Mouse (Mus musculus) thymus, adult 2 months (tissue): ENCODE results near the gene 4921507P07Rik. TPM values are rescaled to one million over a fixed set of nuclear protein-coding genes. Genes with fewer than 3 reads are reported as not detected.
A peak's percentile ranks its signal among the peaks of the same experiment; 100 is the strongest.

Experiments
- DNase-seq: peaks from one replicate; pipeline ENCODE4 v3.0.0; 2021
- H3K27ac ChIP-seq: fragments of 200-500 bp; 2 replicates; pipeline ENCODE4 v1.5.1; 2012; ENCODE audit warnings: low read length, control low read depth; ENCODE audit not compliant: control insufficient read depth, insufficient read depth
- H3K27me3 ChIP-seq: fragments of 200-500 bp; 2 replicates; pipeline ENCODE4 v1.6.1; 2012; ENCODE audit warnings: mild to moderate bottlenecking, low read length, moderate library complexity, mixed read lengths; ENCODE audit not compliant: control insufficient read depth, insufficient read depth
- H3K36me3 ChIP-seq: fragments of 200-500 bp; 2 replicates; pipeline ENCODE4 v1.6.1; 2012; ENCODE audit warnings: mild to moderate bottlenecking, low read length, moderate library complexity; ENCODE audit not compliant: control insufficient read depth, insufficient read depth
- H3K4me1 ChIP-seq: fragments of 200-500 bp; replicated peaks from 2 replicates; pipeline ENCODE4 v1.6.1; 2012; ENCODE audit warnings: low read length; ENCODE audit not compliant: control insufficient read depth, insufficient read depth
- H3K4me3 ChIP-seq: fragments of 200-500 bp; 2 replicates; pipeline ENCODE4 v1.5.1; 2012; ENCODE audit warnings: mild to moderate bottlenecking, low read length, control low read depth, moderate library complexity; ENCODE audit not compliant: control insufficient read depth, insufficient read depth
- CTCF ChIP-seq: fragments of 200-500 bp; IDR thresholded peaks from 2 replicates; pipeline ENCODE4 v1.5.1; 2012; ENCODE audit warnings: mild to moderate bottlenecking, control low read depth, low read length, moderate library complexity, borderline replicate concordance; ENCODE audit not compliant: control insufficient read depth, poor library complexity, insufficient read depth; ENCODE audit errors: extremely low read depth
- POLR2A ChIP-seq: fragments of 200-500 bp; IDR thresholded peaks from 2 replicates; pipeline ENCODE4 v1.6.1; 2012; ENCODE audit warnings: mild to moderate bottlenecking, low read length, control low read depth, moderate library complexity; ENCODE audit not compliant: control insufficient read depth, poor library complexity, insufficient read depth; ENCODE audit errors: extremely low read depth
- WGBS: fragments of 180-500 bp; shearing (Covaris S2); methylation state at CpG from one replicate; pipeline ENCODE4 v1.1.7; 2018; 5-methylcytosine and 5-hydroxymethylcytosine counted together
- polyA plus RNA-seq: library from polyadenylated mRNA; depleted of rRNA; stranded (reverse); fragments of >200 nt; gene quantifications from 2 replicates; pipeline ENCODE4 v1.2.3, GENCODE M21; 2012

The 4921507P07Rik gene
- polyA plus RNA-seq, 1 experiment, result 0.20 TPM

DNA sequence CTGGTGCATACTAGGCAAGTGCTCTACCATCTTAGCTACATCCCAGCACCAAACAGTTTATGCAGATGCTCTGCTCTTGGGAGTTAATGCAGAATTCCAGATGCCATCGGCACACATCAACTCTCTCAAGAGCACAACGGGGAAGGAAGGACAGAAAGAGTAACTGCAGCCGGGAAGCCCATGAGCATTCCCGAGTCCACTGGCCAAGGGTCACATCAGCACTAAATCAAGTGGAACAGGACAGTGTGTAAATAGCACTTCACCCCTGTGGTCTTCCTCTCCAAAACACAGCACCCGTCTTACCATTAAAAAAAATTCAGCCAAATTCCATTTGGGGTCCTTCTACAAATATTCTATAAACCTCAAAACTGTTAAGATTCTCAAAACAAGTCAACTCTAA is 10.1 kb downstream of the 4921507P07Rik start:
- 92% methylated on average over 5 of the region's 5 CpGs for WGBS
- H3K4me3 ChIP-seq, result no peak overlapping the region
- no peak for TF ChIP-seq CTCF
- no peak for TF ChIP-seq POLR2A
- DNase-seq, result no peak
- H3K27ac ChIP-seq, result no peak overlapping the region
- no peaks in the 10 kb centered on the region for H3K27me3 ChIP-seq
- no peaks in the 10 kb centered on the region for H3K36me3 ChIP-seq
- H3K4me1 ChIP-seq, result no peaks in the 10 kb centered on the region

DNA sequence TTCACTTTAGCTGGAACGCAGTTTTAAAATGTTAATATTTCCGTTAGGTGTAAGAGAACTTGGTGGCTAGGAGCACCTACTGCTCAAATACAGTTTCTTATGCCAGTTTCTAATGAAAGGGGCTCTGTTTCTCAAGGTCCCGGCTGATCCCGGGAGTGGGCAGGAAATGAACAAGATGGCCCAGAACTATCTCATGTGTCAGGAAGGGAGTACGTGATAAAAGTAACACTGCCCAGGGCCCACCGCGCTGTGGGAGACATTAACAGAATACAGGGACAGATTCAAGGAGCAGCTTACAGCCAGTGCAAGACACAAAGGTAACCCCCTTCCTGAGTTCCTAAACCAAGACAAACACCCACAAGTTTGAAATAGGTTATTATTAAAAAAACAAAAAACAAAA is 10.7 kb downstream of the 4921507P07Rik start:
- Histone ChIP-seq H3K36me3 (no peaks in the 10 kb centered on the region), H3K4me3 (no peak overlapping the region), H3K27ac (no peak overlapping the region), H3K27me3 (no peaks in the 10 kb centered on the region), H3K4me1 (no peaks in the 10 kb centered on the region)
- 93% methylated on average over 7 of the region's 7 CpGs for WGBS
- DNase-seq, result no peak
- TF ChIP-seq CTCF, result no peak
- TF ChIP-seq POLR2A, result no peak

DNA sequence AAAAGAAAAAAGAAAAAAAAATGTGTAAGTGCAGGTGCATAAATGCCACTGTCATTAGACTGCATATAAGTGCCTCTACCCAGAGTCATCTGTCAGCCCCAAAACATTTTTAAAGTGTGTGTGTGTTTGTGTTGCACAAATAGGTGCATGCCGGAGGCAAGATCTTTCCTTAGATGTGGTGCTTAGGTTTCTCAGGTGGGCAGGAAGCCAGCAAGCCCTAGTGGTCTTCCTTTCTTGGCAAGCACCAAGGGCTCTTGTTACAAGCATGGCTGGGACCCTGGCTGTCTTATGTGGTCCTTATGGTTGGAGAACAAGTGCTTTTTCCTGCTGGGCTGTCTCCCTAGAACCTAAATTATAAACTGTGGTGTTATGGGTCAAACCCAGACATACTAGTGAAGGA is 24.8 kb downstream of the 4921507P07Rik start:
- WGBS, result 7% methylated on average over 1 of the region's 1 CpGs
- Histone ChIP-seq H3K27ac (no peak overlapping the region), H3K4me1 (peaks cover 6% of the 10 kb centered on the region; the same call in 1 of the 2 replicates), H3K27me3 (no peaks in the 10 kb centered on the region), H3K36me3 (no peaks in the 10 kb centered on the region), H3K4me3 (no peak overlapping the region)
- no peak for TF ChIP-seq CTCF
- DNase-seq, result no peak

DNA sequence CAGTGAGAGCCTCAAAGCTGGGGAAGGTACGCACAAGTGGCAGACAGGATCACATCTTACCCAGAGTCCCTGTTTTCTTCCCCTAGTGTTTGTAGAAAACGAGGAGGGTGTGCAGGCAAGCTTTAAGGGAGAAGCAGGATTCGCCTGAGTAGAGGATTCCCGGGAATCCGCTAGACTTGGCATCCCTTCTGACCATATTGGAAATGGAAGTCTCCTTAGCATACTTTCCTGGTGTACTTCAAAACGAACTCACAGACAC is 29.5 kb downstream of the 4921507P07Rik start:
- peaks cover 6% of the 10 kb centered on the region; the same call in 1 of the 2 replicates for H3K4me1 ChIP-seq
- no peaks in the 10 kb centered on the region for H3K36me3 ChIP-seq
- no peak overlapping the region for H3K27ac ChIP-seq
- 12% methylated on average over 6 of the region's 6 CpGs for WGBS
- H3K27me3 ChIP-seq, result no peaks in the 10 kb centered on the region
- TF ChIP-seq CTCF (no peak), POLR2A (no peak)
- H3K4me3 ChIP-seq, result peak overlapping the region; percentile 67
- no peak for DNase-seq

DNA sequence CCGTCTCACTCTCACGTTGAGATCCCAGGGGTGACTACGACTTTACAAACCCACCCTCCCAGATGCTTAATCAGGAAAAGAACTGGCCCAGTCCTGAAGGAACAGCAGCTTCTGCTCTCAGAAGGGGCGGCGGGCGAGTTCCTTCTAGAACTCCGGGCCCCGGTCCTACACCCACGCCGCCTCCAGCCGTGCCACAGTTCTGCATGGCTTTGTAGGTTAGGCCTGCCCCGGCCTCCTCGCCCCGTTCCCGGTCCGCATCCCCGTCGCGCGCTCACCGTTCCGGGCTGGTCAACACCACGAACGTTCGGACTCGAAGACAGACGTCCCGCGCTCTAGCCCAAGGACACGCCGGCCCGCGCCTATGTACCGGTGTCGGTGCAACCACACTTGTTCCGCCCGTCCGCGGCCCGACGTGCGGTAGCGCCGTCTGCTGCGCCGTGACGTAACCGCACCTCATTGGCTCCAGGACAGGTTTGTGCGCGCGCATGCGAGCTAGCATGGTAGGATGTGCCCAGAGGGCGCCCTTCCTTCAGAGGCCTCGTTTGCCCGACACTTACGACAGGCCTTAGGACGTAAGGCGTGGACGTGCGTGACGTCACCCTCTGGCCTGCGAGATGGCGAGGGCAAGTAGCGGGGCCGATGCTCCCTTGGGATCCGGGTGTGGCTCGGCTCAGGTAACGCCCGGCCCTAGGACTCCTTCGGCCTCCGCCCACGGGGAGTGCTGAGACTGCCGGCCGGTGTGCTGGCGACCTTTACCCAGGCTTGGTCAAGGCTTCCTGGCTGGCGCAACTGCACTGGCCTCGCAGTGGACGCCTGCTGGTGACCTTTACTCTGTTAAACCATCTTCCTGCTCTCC is 30.1 kb downstream of the 4921507P07Rik start, which contains the start of gene Cycs:
Cycs (minus strand) TSS at position 398 of the 856 bp plus-strand sequence.
- no peaks in the 10 kb centered on the region for H3K27me3 ChIP-seq
- H3K36me3 ChIP-seq, result no peaks in the 10 kb centered on the region
- WGBS, result under 1% methylated on average over 78 of the region's 78 CpGs
- peak; percentile 30; the same call in 1 of the 2 replicates for TF ChIP-seq CTCF
- peak; percentile 86 for TF ChIP-seq POLR2A
- H3K4me3 ChIP-seq, result peak within 1 kb of the TSS; percentile 67
- peak within 1 kb of the TSS; percentile 26; the same call in 1 of the 2 replicates for H3K27ac ChIP-seq
- H3K4me1 ChIP-seq, result peaks cover 4% of the 10 kb centered on the region; the same call in 1 of the 2 replicates
- peak; percentile 98 for DNase-seq

DNA sequence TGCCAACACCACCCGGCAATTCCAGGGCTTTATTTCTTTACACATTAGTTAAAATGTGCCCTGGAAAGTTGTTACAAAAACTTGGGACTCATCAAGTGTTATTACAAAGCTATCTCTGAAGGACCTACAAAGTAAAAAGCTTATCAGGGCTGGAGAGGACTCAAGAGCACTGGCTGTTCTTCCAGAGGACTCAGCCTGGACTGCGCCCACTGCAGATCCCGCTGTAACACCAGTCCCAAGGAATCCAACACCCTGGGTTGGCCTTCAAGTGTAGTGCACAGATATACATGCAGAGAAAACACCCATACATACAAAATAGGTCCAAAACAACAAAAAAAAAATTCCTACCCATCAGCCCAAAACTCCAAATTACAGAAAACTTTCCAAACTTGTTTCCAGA is 32.8 kb downstream of the 4921507P07Rik start:
- no peaks in the 10 kb centered on the region for H3K36me3 ChIP-seq
- 99% methylated on average over 3 of the region's 3 CpGs for WGBS
- TF ChIP-seq POLR2A (no peak), CTCF (no peak)

DNA sequence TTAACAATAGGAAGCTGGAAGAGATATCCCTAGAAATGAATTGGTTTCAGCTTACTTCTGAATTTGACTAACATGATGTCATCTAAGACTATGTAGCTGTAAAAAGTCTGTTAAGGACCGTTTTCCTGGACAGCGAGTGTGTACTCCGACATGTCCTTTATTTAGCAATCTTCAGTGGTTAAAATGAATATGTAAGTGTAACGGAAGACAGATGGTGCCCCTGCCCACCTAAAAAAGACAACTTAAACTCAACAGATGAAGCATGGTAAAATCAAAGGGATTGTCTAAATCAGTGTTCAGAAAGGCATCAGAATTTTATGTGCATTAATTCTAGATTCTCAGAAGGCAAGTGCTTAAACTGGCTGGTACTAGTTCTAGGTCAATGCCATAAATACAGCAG is 34.0 kb downstream of the 4921507P07Rik start:
- Histone ChIP-seq H3K4me3 (no peak overlapping the region), H3K4me1 (peaks cover 4% of the 10 kb centered on the region; the same call in 1 of the 2 replicates), H3K27me3 (no peaks in the 10 kb centered on the region), H3K36me3 (no peaks in the 10 kb centered on the region), H3K27ac (no peak overlapping the region)
- no peak for TF ChIP-seq CTCF
- no peak for TF ChIP-seq POLR2A
- 96% methylated on average over 4 of the region's 4 CpGs for WGBS
- DNase-seq, result no peak

More for the DNA sequence above, 32.8 kb downstream of the 4921507P07Rik start:
- Histone ChIP-seq H3K27me3 (no peaks in the 10 kb centered on the region), H3K27ac (no peak overlapping the region), H3K4me1 (peaks cover 4% of the 10 kb centered on the region; the same call in 1 of the 2 replicates), H3K4me3 (no peak overlapping the region)
- DNase-seq, result no peak
